Mouse (Mus musculus) bone marrow macrophage, adult 2 months (primary cell): ENCODE data around the gene Sertad2.

Experiments
- CTCF ChIP-seq: IDR thresholded peaks from 2 replicates; pipeline ENCODE4 v1.5.1; 2012; ENCODE audit warnings: low read depth, mild to moderate bottlenecking, low read length, moderate library complexity
- POLR2A ChIP-seq: IDR thresholded peaks from 2 replicates; pipeline ENCODE4 v1.6.1; 2012; ENCODE audit warnings: mild to moderate bottlenecking, low read depth, low read length, borderline replicate concordance

GRCm38 (mm10) chr11:20552758-20553673, 10.0 kb downstream of the Sertad2 start:
- TF ChIP-seq CTCF: no peak
- TF ChIP-seq POLR2A: no peak
